Mouse (Mus musculus) ES-Bruce4 (cell line): ENCODE measurements around the gene Stradb. TPM values are rescaled to one million over a fixed set of nuclear protein-coding genes. Genes with fewer than 3 reads are reported as not detected.

ENCODE experiments used
- H3K27ac ChIP-seq: 2 replicates; pipeline ENCODE4 v1.5.1; 2012; ENCODE audit warnings: low read length, inconsistent platforms; ENCODE audit not compliant: insufficient read depth
- H3K27me3 ChIP-seq: 2 replicates; pipeline ENCODE4 v1.6.1; 2012; ENCODE audit warnings: mild to moderate bottlenecking, low read length, inconsistent platforms; ENCODE audit not compliant: control insufficient read depth, poor library complexity, insufficient read depth, severe bottlenecking
- H3K36me3 ChIP-seq: 2 replicates; pipeline ENCODE4 v1.6.1; 2012; ENCODE audit warnings: inconsistent platforms, mild to moderate bottlenecking, low read length, moderate library complexity; ENCODE audit not compliant: control insufficient read depth, poor library complexity, insufficient read depth, severe bottlenecking
- H3K4me1 ChIP-seq: one replicate; pipeline ENCODE4 v1.8.1; 2011; ENCODE audit warnings: low read length; ENCODE audit not compliant: control insufficient read depth, insufficient read depth
- H3K4me3 ChIP-seq: 2 replicates; pipeline ENCODE4 v1.5.1; 2011; ENCODE audit warnings: low read depth, mild to moderate bottlenecking, low read length
- H3K9ac ChIP-seq: 2 replicates; pipeline ENCODE4 v1.6.1; 2012; ENCODE audit warnings: low read depth, mild to moderate bottlenecking, inconsistent platforms; ENCODE audit not compliant: poor library complexity, severe bottlenecking
- H3K9me3 ChIP-seq: replicated peaks from 2 replicates; pipeline ENCODE4 v1.6.1; 2012; ENCODE audit warnings: mild to moderate bottlenecking, low read length, inconsistent platforms; ENCODE audit not compliant: control insufficient read depth, poor library complexity, insufficient read depth, severe bottlenecking
- CTCF ChIP-seq: IDR thresholded peaks from one replicate; pipeline ENCODE4 v1.8.1; 2011; ENCODE audit warnings: low read depth, low read length
- EP300 ChIP-seq: IDR thresholded peaks from 2 replicates; pipeline ENCODE4 v1.6.1; 2011; ENCODE audit warnings: low read depth, low read length; ENCODE audit not compliant: insufficient read depth
- POLR2A ChIP-seq: IDR thresholded peaks from one replicate; pipeline ENCODE4 v1.8.1; 2011; ENCODE audit warnings: low read length; ENCODE audit not compliant: insufficient read depth
- polyA plus RNA-seq: library from polyadenylated mRNA; stranded (reverse); fragments of >200 nt; gene quantifications from 2 replicates; pipeline ENCODE4 v1.2.4, GENCODE M21; 2011; ENCODE audit warnings: low read depth; ENCODE audit not compliant: missing spikeins, insufficient read depth, insufficient read length

Gene Stradb
- polyA plus RNA-seq, 1 experiment, result 10.2 TPM

DNA sequence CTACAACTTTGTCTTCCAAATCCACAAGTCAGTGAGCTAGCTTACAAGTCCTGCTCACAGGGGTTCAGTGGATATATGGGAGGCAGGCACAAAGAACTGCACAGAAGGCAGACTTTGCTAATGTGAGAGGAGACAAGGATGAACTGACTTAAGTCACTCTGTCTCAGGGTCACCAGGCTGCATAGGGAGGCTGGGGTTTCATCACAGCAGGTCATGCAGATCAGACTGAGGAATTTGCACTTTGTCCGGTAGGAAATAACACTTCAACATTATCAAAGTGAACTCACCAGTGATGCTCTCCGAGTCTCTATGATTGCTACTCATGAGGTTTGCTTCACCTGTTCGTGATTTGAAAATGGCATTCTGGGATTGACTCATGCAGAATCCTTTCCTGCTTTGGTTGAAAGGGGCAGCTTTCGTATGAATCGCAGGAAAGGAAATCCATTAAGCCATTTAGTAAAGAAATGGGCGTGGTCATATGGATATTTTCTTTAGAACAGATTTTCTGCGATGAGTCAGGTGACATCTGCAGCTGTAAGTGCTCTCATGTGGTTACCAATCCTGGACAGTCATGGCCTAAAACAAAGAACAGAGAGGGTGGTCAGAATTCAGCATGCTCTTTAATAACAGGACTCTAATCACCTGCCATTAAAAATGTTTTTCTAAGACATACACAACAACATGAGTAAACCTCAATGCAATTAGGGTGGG, 27.2 kb upstream of the Stradb start:
- Histone ChIP-seq H3K27me3 (no peaks in the 10 kb centered on the region), H3K4me3 (no peak overlapping the region), H3K4me1 (peaks cover under 1% of the 10 kb centered on the region), H3K9ac (no peak overlapping the region), H3K36me3 (peaks cover 4% of the 10 kb centered on the region), H3K9me3 (no peaks in the 10 kb centered on the region), H3K27ac (no peak overlapping the region)
- TF ChIP-seq EP300 (no peak), POLR2A (no peak), CTCF (no peak)

DNA sequence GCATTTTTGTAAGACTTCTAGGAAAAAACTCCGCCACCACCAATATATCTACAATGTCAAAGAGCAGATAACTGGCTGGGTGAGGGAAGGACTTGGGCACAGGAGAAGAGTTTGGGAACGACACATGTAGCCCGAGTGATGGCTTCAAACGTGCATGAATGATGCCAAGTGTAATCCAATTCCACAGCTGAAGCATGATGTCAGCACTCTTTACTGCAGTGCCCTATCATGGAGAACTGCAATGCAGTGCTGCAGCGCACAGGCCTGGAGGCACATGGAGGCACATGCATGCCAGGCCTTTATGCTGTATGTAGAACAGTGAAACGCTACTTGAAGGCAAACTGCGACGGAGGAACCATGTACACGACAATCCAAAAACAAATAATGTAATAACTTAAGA, 26.6 kb upstream of the Stradb start:
- no peak overlapping the region for H3K9ac ChIP-seq
- no peak for TF ChIP-seq EP300
- H3K4me1 ChIP-seq, result peaks cover 3% of the 10 kb centered on the region
- no peak overlapping the region for H3K4me3 ChIP-seq
- no peak overlapping the region for H3K27ac ChIP-seq
- peaks cover 4% of the 10 kb centered on the region for H3K36me3 ChIP-seq
- no peaks in the 10 kb centered on the region for H3K27me3 ChIP-seq
- H3K9me3 ChIP-seq, result no peaks in the 10 kb centered on the region

DNA sequence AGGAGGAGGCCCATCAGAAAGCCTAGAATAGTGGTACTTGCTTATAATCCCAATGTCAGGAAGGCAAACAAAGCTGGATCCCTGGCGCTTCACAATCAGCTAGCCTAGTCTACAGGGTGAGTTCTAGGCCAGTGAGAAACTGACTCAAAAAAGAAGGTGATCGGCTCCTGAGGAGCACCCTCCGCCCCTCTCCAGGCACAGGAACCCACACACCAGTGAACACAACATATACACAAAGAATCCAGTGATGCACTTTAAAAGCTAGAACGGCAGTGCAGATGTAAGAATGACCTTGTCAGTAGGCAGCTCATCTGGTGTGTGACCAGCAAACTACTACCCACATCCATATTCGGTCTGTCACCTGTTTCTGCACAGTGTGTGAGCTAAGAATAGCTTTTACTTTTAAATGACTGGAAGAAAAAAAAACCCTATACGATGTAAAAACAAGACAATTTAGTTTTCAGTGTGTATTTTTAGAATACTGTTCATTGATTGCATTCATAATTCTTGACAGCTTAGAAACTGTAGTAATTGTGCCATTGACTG, 23.7 kb upstream of the Stradb start:
- H3K27me3 ChIP-seq, result no peaks in the 10 kb centered on the region
- no peak overlapping the region for H3K4me3 ChIP-seq
- no peak overlapping the region for H3K27ac ChIP-seq
- no peaks in the 10 kb centered on the region for H3K9me3 ChIP-seq
- TF ChIP-seq EP300, result no peak
- TF ChIP-seq POLR2A, result no peak
- no peak for TF ChIP-seq CTCF
- H3K36me3 ChIP-seq, result peaks cover 4% of the 10 kb centered on the region
- H3K4me1 ChIP-seq, result peaks cover 6% of the 10 kb centered on the region
- H3K9ac ChIP-seq, result no peak overlapping the region

DNA sequence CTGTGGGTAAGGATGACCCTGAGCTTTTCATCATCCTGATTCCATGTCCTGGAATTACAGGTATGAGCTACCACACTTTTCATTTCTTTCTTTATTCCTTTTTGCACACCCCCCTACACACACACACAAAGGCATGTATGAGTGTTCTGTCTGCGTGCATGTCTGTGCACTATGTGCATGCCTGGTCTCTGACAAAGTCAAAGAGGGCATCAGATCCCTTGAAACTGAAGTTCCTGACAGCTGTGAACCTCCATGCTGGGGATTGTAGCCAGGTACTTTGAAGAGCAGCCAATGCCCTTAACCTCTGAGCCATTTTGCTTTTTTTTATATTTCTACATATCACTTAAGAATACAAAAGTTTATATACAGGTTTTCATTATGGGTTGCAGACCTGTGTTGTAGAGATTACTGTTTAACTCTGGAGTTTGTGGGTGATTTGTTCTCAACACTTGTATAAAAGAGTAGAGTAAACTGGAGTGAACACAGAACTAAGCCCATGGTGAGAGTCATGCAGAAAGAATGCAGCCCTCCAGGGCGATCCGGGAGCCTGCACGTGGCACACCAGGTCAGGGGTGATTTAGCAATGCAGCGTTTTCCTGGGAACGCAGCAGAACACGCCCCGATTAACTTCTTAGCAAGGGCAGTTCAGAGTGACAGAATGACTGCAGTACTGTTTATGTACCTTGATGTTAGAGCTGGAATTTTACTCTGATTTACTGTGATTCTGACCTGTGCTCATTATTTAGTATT, 22.2 kb upstream of the Stradb start:
- Histone ChIP-seq H3K4me3 (no peak overlapping the region), H3K27ac (no peak overlapping the region), H3K9ac (no peak overlapping the region), H3K27me3 (no peaks in the 10 kb centered on the region), H3K4me1 (peaks cover 6% of the 10 kb centered on the region), H3K36me3 (peaks cover 1% of the 10 kb centered on the region; the same call in 1 of the 2 replicates), H3K9me3 (no peaks in the 10 kb centered on the region)
- TF ChIP-seq EP300 (no peak), CTCF (no peak), POLR2A (no peak)

DNA sequence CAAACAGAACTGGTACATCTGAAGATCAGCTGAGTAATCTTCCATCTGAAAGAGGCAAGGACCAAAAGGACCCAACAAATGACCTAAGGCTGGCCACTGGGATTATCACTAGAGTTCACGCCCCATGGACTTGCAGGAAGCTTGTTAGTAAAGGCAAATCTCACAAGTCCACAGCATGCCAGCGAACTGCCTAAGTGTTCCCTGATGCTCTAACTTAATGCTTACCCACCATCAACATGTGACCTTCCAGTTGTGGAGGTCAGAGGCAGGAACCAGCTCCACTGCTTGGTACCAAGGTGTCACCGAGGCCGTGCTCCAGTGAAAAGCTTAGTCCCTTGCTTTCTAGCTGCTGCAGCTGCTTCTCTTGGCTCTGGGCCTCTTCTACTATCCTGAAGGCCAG, 21.5 kb upstream of the Stradb start:
- Histone ChIP-seq H3K27ac (no peak overlapping the region), H3K9me3 (no peaks in the 10 kb centered on the region), H3K4me1 (peaks cover 6% of the 10 kb centered on the region), H3K4me3 (no peak overlapping the region), H3K27me3 (no peaks in the 10 kb centered on the region), H3K9ac (no peak overlapping the region), H3K36me3 (no peaks in the 10 kb centered on the region)
- no peak for TF ChIP-seq CTCF

DNA sequence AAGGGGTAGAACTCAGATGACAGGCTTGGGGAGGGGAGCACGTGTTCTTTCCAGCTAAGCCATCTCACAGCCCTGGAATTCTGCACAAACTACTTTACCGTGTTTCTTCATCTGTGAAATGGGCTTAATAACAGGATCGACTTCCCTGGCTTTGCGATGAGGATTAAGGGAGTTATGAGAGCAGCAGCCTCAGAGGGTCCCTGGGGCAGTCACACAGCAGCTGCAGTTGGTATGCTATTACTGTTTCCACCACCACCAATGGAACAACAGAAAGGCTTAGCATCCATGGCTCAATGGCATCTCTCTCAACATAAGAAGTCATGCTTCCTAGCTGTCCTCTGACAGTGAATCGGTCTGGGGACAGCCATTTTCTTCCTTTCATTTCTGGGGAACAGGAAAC, 20.8 kb upstream of the Stradb start:
- TF ChIP-seq POLR2A, result no peak
- no peak for TF ChIP-seq EP300
- no peak for TF ChIP-seq CTCF
- no peaks in the 10 kb centered on the region for H3K36me3 ChIP-seq
- peaks cover 6% of the 10 kb centered on the region for H3K4me1 ChIP-seq
- H3K27me3 ChIP-seq, result no peaks in the 10 kb centered on the region
- H3K9ac ChIP-seq, result no peak overlapping the region
- H3K9me3 ChIP-seq, result no peaks in the 10 kb centered on the region
- H3K27ac ChIP-seq, result no peak overlapping the region
- no peak overlapping the region for H3K4me3 ChIP-seq
